Mouse (Mus musculus) erythroblast, embryonic 14.5 days (primary cell): ENCODE measurements around the gene Lgmn.

ENCODE experiments used
- GATA1 ChIP-seq: IDR thresholded peaks from 2 replicates; pipeline ENCODE4 v1.6.1; 2012; ENCODE audit warnings: low read length, inconsistent platforms, mixed read lengths
- TAL1 ChIP-seq: IDR thresholded peaks from 3 replicates; pipeline ENCODE4 v1.6.1; 2012; ENCODE audit warnings: low read length, inconsistent platforms, mixed read lengths

DNA sequence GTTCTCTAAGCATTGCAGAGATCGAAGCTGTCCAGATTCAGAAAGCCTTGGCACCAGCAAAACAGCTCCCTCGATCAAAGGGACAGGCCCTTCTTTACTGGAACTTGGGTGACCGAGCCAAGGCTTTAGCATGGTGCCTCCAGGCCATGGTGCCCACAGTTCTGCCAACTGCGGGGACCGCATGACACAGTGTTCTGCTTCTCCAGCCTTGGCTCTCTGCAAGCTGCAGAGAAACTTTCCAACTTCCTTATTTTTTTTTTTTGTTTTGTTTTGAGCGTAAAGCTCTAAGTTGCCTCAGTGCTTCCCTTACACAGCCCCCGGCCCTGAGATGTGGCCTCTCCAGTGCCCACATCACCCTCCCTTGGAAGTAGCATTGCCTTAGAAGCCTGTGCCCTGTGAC, 74.6 kb downstream of the Lgmn start:
- TF ChIP-seq TAL1 (no peak), GATA1 (no peak)
